Mouse (Mus musculus): ENCODE measurements around the gene Baz2b.

GRCm38 (mm10) chr2:59853543-59853942 is 356.1 kb downstream of the Baz2b start:
- TF ChIP-seq GATA1 (IDR thresholded peaks at IDR 0.05; ENCODE audit: borderline replicate concordance, low read length) (no peak), FLI1 (IDR thresholded peaks at IDR 0.05; ENCODE audit: low read length) (no peak)

Data from megakaryocyte, embryonic 14.5 days (primary cell).